Mouse (Mus musculus) liver, embryonic 15.5 days (tissue): ENCODE measurements at regions not wholly inside any gene's neighbourhood (a gene's known extent, or its start where the extent isn't known, plus 50 kb on each side); places are given as distances from the start of the nearest gene placed in this dataset.
"Not testable (repeated sequence)": the region's sequence is repeated elsewhere in the genome, so short reads cannot be mapped to it uniquely, and the experiment has no call there.

ENCODE experiments used
- ATAC-seq: fragments of 200-750 bp; cut with Nextera tagmentation; 2 replicates; pipeline ENCODE4 v1.8.0; 2017; ENCODE audit warnings: moderate number of reproducible peaks, mild to moderate bottlenecking, moderate library complexity; ENCODE audit not compliant: insufficient read depth
- H3K27ac ChIP-seq: fragments of 300-500 bp; sonication (generic); replicated peaks from 2 replicates; pipeline ENCODE4 v1.5.1; 2015; ENCODE audit warnings: mild to moderate bottlenecking, inconsistent platforms
- H3K27me3 ChIP-seq: fragments of 300-500 bp; sonication (generic); 2 replicates; pipeline ENCODE4 v1.6.1; 2015; ENCODE audit warnings: mild to moderate bottlenecking, inconsistent platforms
- H3K36me3 ChIP-seq: fragments of 300-500 bp; sonication (generic); replicated peaks from 2 replicates; pipeline ENCODE4 v1.6.1; 2015; ENCODE audit warnings: moderate library complexity, mild to moderate bottlenecking, inconsistent platforms
- H3K4me1 ChIP-seq: fragments of 300-500 bp; sonication (generic); replicated peaks from 2 replicates; pipeline ENCODE4 v1.6.1; 2015; ENCODE audit warnings: inconsistent platforms
- H3K4me2 ChIP-seq: fragments of 300-500 bp; sonication (generic); 2 replicates; pipeline ENCODE4 v1.6.1; 2015; ENCODE audit warnings: moderate library complexity, mild to moderate bottlenecking, inconsistent platforms
- H3K4me3 ChIP-seq: fragments of 300-500 bp; sonication (generic); replicated peaks from 2 replicates; pipeline ENCODE4 v1.5.1; 2015; ENCODE audit warnings: mild to moderate bottlenecking, inconsistent platforms
- H3K9ac ChIP-seq: fragments of 300-500 bp; sonication (generic); 2 replicates; pipeline ENCODE4 v1.6.1; 2015; ENCODE audit warnings: moderate library complexity, mild to moderate bottlenecking, inconsistent platforms
- H3K9me3 ChIP-seq: fragments of 300-500 bp; sonication (generic); replicated peaks from 2 replicates; pipeline ENCODE4 v1.6.1; 2016; ENCODE audit warnings: inconsistent platforms
- WGBS: fragments of 180-500 bp; shearing (Covaris S2); methylation state at CpG from one replicate; pipeline ENCODE4 v1.1.7; 2015; ENCODE audit warnings: mixed read lengths; ENCODE audit not compliant: insufficient replicate concordance; 5-methylcytosine and 5-hydroxymethylcytosine counted together

DNA sequence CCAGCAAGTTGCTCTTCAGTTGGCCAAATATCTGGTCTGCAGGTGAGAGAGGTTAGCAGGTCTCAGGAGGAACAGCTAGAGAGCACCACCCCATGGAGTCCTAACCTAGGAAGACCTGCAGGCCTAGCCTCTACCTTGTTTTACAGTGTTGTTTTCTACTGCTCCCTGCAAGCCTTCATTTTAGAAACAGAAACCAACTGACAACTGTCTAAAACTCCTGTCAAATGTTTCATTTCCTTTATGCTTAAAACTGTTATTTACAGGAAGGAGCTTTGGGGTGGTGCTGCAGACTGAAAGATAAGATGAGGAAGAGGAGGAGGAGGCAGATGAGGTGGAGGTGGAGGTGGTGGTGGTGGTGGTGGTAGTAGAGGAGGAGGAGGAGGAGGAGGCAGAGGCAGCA, 96.6 kb upstream of the Selenop start:
- Histone ChIP-seq H3K27ac (no peak overlapping the region), H3K9me3 (no peaks in the 10 kb centered on the region), H3K4me3 (no peak overlapping the region), H3K36me3 (no peaks in the 10 kb centered on the region), H3K4me1 (no peaks in the 10 kb centered on the region), H3K4me2 (no peak overlapping the region), H3K9ac (no peak overlapping the region), H3K27me3 (no peaks in the 10 kb centered on the region)
- ATAC-seq, result no peak

DNA sequence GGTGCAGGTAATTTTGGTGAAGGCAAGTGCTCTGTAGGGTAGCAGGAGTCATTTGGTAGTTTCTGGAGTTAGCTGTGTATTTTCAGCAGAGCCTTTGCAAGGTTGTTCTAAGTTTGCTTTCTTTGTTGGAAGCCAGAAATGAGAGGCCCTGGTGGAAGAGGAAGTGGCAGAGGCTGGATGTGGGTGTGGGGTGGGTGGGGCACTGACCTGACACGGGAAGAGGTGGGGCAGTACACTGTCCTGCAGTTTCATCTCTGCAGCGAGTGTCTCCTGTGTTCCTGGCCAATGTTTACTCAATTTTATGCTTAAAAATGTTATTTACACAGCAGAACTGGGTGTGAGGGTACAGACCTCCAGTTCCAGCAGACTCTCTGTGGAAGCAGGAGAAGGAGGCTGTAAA, 94.3 kb upstream of the Selenop start:
- no peak for ATAC-seq
- H3K4me2 ChIP-seq, result no peak overlapping the region
- H3K9me3 ChIP-seq, result no peaks in the 10 kb centered on the region
- WGBS, result 12% methylated on average over 2 of the region's 2 CpGs
- H3K27ac ChIP-seq, result no peak overlapping the region
- H3K4me3 ChIP-seq, result no peak overlapping the region
- H3K27me3 ChIP-seq, result no peaks in the 10 kb centered on the region
- no peaks in the 10 kb centered on the region for H3K36me3 ChIP-seq
- no peak overlapping the region for H3K9ac ChIP-seq
- no peaks in the 10 kb centered on the region for H3K4me1 ChIP-seq

DNA sequence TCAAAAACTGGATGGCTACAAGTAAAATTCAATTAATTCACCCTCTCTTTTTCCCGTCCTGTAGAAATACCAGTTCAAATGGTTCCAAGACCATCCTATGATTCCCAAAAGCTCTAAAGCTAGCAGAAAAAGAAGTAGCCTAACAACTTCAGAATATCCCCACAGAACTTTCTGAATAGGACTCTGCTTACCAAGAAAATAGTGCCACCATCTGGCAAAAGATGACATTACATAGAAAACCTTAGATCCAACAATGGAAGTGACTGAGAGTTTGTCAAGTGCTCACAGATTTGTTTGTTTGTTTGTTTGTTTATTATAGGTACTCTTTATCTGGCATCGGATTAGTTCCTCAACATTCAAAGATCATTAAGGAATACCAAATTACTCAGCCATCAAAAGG, 93.5 kb upstream of the Selenop start:
- 17% methylated on average over 2 of the region's 2 CpGs for WGBS
- Histone ChIP-seq H3K4me1 (no peaks in the 10 kb centered on the region), H3K9ac (no peak overlapping the region), H3K4me2 (no peak overlapping the region), H3K9me3 (no peaks in the 10 kb centered on the region), H3K4me3 (no peak overlapping the region), H3K27ac (no peak overlapping the region), H3K36me3 (no peaks in the 10 kb centered on the region), H3K27me3 (no peaks in the 10 kb centered on the region)
- no peak for ATAC-seq

DNA sequence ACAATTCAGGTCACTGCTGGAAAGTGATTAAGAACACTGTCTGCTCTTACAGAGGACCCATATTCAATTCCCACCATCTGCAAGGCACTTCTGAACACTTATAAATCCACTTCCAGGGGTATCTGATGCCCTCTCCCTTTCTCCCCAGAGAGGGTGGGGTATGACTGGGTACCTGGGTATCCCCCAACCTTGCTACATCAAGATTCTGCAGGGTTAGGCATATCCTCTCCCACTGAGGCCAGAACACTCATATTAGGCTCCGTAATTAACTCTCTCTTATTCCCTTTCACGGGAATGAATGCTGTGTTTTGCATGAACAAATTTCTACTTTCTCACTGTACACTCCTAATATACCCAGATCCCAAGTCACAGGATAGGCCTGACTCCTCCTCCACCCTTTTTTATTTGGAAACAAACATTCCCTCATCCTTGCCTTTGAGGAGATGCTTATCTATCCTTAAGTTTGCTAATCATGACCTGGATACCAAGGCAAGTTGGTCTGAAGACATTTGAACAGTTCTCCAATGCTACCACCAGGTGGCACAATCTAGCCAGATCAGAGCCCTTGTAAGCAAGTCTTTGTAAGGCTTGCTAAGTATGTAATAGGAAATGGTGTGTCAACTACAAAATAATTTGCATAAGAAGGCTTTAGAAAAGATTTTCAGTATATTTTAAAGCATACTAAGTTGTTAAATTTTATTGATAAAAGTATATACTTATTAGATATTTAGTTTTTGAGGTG, 66.3 kb upstream of the Selenop start:
- H3K27ac ChIP-seq, result no peak overlapping the region
- no peaks in the 10 kb centered on the region for H3K36me3 ChIP-seq
- no peaks in the 10 kb centered on the region for H3K9me3 ChIP-seq
- no peaks in the 10 kb centered on the region for H3K27me3 ChIP-seq
- no peak overlapping the region for H3K4me3 ChIP-seq
- ATAC-seq, result no peak
- no peak overlapping the region for H3K9ac ChIP-seq
- no peak overlapping the region for H3K4me2 ChIP-seq
- H3K4me1 ChIP-seq, result no peaks in the 10 kb centered on the region
- WGBS, result 50% methylated on average over 2 of the region's 2 CpGs

DNA sequence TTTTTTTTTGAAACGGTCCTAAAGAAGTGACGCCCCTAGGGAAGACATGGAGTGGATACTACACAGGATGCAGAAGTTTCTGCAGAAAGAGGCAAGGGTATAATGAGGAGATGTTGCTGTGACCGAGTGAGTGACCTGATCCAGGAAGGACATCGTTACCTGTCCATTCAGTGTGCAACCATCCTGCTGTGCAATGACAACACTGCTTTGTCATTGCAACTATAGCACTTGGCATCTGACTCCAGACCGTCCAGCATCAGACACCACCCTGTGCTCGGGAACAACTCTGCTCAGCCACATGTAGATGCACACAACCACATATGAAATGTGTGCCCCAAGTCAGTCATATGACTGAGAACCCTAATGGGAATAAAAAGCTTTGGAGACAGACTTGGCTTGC, 62.8 kb upstream of the Selenop start:
- H3K9ac ChIP-seq, result no peak overlapping the region
- no peaks in the 10 kb centered on the region for H3K27me3 ChIP-seq
- H3K36me3 ChIP-seq, result no peaks in the 10 kb centered on the region
- H3K9me3 ChIP-seq, result no peaks in the 10 kb centered on the region
- no peak overlapping the region for H3K4me3 ChIP-seq
- ATAC-seq, result no peak
- H3K27ac ChIP-seq, result no peak overlapping the region
- WGBS, result 61% methylated on average over 6 of the region's 6 CpGs
- H3K4me1 ChIP-seq, result no peaks in the 10 kb centered on the region
- no peak overlapping the region for H3K4me2 ChIP-seq

DNA sequence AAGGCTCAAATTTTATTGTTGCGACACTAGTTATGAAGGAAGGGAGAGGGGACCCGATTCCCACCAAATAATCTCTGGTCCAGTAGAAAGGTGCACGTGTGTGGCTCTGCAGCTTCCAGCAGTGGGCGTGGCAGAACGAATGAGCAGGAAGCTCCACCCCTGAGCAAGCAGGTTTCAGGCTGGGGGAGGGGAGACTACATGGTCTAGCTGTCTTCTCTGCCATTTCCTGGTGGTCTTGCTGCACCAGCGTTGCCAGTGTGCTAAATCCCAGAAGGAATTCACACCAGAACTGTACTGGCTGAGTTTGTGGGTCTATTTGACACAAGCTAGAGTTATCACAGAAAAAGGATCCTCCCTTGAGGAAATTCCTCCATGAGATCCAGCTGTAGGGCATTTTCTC, 62.3 kb upstream of the Selenop start:
- 44% methylated on average over 6 of the region's 6 CpGs for WGBS
- H3K9ac ChIP-seq, H3K4me1 ChIP-seq, H3K27me3 ChIP-seq, H3K4me2 ChIP-seq, H3K27ac ChIP-seq, H3K36me3 ChIP-seq, ATAC-seq, H3K4me3 ChIP-seq, H3K9me3 ChIP-seq: not testable (repeated sequence)

DNA sequence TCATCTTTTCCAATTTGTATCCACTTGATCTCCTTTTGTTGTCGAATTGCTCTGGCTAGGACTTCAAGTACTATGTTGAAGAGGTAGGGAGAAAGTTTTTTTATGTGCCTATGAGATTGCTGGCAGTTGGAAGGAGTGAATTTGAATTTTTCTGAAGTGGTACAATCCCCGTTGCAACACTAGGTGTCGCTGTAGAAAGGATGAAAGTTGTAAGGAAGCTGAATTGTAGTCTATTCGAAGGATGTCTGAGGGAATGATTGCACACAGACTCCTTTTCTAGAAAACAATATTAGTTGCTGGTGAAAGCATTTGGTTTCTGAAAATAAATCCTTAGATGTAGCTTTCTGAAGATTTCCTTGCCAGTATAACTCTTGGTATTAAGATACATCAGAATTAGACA, 54.6 kb upstream of the Selenop start:
- 4% methylated on average over 4 of the region's 4 CpGs for WGBS
- H3K27ac ChIP-seq, result no peak overlapping the region
- no peaks in the 10 kb centered on the region for H3K4me1 ChIP-seq
- no peak overlapping the region for H3K9ac ChIP-seq
- H3K4me2 ChIP-seq, result no peak overlapping the region
- no peaks in the 10 kb centered on the region for H3K9me3 ChIP-seq
- H3K4me3 ChIP-seq, result no peak overlapping the region
- ATAC-seq, result no peak
- H3K36me3 ChIP-seq, result no peaks in the 10 kb centered on the region
- H3K27me3 ChIP-seq, result no peaks in the 10 kb centered on the region

DNA sequence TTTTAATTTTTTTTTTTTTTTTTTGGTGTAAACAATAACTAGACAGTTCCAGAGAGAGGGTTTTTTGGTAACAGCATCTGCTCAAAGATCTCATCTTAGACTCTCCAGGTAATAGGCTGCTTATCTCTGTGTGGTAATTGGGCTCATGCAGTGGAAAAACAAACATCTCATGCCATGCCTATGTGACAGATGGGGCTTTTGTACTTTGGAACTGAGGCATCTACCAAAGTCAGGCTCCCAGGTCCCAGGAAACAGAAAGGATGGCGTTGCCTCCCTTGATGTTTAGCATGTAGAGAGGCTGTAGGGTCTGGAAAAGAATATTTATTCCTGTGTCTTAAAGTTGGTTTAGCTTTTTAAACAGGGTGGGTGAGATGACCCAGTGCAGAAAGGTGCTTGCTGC, 53.1 kb upstream of the Selenop start:
- ATAC-seq, result peak; percentile 52
- WGBS, result 29% methylated on average over 1 of the region's 1 CpGs

More for the DNA sequence above, 53.1 kb upstream of the Selenop start:
- H3K36me3 ChIP-seq, result no peaks in the 10 kb centered on the region
- H3K9me3 ChIP-seq, result no peaks in the 10 kb centered on the region
- H3K9ac ChIP-seq, result no peak overlapping the region
- H3K4me3 ChIP-seq, result no peak overlapping the region
- no peak overlapping the region for H3K4me2 ChIP-seq
- H3K27ac ChIP-seq, result no peak overlapping the region
- H3K4me1 ChIP-seq, result no peaks in the 10 kb centered on the region
- H3K27me3 ChIP-seq, result no peaks in the 10 kb centered on the region
